Mouse (Mus musculus) cerebellum, postnatal 10 days (tissue): Measurements from ENCODE around the gene Rp9.
"Not testable (repeated sequence)": the region's sequence is repeated elsewhere in the genome, so short reads cannot be mapped to it uniquely, and the experiment has no call there.

Experiments
- DNase-seq, 2 experiments: peaks; one replicate each; pipeline ENCODE4 v3.0.0; 2021; ENCODE audit warnings: mixed read lengths in 2 of 2

Rp9 gene

DNA sequence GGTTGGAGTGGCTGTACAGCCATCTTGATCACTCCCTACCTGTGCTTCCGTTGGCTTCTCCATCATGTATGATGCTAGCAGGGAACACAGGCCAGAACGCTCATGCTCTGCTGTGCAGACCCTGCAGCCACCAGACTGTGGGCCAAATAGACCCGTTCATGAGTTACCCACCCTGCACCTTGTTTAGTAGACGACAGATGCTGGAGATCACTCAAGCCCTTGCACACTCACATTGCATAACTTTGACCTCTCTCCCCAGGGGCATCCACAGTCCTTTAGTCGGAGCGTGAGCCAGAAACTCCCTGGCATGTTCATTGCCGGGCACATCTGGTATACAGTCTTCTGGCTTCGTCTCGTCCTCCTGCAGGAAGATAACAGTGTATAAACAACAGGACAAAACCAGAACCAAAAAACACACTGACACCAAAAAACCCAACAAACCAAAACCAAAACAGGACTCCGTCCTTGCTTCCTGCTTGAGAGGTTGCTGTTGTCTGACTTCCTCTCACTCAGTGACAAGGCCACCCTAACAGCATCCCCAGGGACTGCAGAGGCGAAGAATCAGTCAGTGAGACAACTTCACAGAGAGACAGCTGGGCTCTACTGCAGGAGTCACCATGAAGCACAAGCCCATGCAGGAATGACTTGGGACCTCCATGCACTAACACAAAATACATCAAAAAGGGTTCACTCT lies 12.3 kb downstream of the Rp9 start:
- DNase-seq: no peak

GRCm38 (mm10) chr9:22455041-22455440 lies 14.5 kb downstream of the Rp9 start:
- DNase-seq: no peak

- not testable (repeated sequence) for DNase-seq
Measured at GRCm38 (mm10) chr9:22453990-22454389, 15.6 kb downstream of the Rp9 start, which contains the start of gene Gm17545. TSS of gene Gm17545 (plus strand) at chr9:22454290.

GRCm38 (mm10) chr9:22453501-22453924 lies 16.0 kb downstream of the Rp9 start:
- no peak for DNase-seq

DNA sequence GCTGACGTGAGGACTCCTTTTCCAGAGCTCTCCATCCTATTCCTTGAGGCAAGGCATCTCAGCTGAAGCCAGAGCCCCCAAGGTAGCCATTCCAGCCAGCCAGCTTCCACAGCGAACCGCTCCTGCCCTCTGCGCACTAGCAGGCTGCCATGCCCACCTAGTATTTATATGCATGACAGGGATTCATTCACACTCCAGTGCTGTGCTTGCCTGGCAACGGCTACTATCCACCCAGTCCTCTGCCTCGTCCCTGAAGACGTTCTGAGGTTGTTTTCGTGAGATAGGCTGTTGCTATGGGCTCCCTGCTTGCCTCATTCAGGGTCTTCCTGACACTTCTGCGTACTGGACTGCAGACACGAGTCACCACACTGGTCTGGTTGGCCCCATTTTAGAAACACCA lies 16.8 kb downstream of the Rp9 start:
- no peak for DNase-seq

GRCm38 (mm10) chr9:22449209-22449608 lies 20.3 kb downstream of the Rp9 start:
- DNase-seq: no peak

- peak; percentile 33 to 38 for DNase-seq
Measured at GRCm38 (mm10) chr9:22448420-22448819, 21.1 kb downstream of the Rp9 start.

DNA sequence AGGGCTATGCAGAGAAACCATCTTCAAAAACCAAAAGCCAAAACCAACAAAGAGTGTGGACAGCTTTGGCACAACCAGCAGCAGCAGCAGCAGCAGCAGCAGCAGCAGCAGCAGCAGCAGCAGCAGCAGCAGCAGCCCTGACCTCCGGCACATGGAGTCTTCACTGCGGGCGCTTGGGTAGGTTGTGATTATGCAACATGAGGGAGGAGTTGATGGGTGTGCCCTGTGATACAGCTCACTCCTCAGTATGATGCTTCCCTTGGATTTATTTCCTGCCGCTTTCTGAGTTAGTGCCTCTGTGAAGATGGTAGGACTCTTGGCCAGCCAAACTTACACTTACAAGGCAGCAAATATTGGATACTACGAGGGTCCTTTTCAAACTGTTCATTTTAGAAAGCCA lies 22.3 kb downstream of the Rp9 start:
- DNase-seq: no peak

DNA sequence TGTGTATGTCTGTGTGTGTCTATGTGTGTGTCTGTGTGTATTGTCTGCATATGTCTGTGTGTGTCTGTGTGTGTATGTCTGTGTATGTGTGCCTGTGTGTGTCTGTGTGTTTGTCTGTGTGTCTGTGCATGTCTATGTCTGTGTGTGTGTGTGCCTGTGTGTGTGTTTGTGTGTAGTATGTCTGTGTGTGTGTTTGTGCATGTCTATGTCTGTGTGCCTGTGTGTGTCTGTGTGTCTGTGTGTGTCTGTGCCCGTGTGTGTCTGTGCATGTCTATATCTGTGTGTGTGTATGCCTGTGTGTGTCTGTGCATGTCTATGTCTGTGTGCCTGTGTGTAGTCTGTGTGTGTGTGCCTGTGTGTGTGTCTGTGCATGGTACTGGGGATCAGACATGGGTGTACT lies 24.4 kb downstream of the Rp9 start:
- no peak for DNase-seq

DNA sequence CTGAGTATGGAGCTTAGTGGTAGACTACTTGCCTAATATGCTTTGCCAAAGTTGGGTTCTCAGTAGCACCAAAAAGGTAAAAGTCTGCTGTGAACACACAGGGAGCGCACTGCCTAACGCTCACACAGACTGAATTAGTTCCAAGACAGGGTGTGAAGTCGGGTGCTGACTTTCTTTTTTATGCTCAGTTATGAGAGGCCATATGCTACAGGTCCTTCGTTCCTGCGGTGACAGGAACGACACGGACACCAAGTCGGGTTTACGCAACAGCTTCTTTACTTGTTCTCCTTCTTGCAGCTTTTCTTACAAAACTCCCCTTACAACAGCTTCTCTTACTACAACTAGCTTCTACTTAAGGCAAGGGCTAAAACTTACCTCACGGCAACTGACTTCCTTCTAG lies 26.4 kb downstream of the Rp9 start:
- DNase-seq: no peak

DNA sequence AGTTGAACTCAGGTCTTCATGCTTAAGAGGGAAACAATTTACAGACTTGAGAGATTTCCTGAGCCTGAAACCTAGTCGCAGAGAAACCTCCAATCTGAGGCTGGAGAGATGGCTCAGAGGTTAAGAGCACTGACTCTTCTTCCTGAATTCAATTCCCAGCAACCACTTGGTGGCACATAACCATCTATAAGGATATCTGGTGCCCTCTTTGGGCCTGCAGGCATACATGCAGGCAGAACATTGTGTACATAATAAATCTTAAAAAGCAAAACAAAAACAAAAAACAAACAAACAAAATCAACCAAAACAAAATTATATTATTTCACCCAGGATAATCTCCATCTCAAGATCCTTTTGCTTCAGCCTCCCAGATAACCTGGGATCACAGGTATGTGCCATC lies 30.7 kb downstream of the Rp9 start:
- no peak for DNase-seq

DNA sequence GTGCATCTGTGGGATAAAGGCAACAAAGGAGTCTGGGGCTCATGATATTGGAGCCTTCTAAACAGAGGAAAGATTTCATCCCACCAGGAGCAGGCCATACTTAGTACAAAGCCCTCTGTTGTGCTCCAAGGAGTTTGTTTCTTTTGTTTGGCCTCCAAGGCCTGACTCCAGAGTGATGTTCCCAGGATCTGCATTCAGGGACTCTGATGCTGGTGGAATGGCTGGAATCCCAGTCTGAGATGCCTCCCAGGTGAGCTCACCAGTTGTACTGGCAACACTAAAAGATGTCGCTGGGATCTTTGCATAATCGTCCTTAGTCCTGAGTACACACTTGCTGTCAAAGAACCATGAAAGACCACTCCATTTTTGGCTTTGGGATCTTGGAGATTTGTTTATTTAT lies 35.4 kb downstream of the Rp9 start:
- DNase-seq: no peak

DNA sequence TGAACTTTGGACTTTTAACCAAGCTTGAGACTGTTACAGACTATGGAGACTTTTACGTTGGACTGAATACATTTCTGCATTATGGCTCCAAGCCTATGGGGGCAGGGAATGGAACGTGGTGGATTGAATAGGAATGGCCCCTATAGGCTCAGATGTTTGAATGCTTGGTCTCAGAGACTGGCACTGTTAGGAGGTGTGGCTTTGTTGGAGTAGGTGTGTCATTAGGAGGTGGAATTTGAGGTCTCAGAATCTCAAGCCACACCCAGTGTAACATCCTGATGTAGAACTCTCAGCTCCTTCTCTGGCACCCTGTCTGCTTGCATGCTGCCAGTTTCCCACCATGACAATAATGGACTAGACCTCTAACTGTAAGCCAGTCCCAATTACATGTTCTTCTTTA lies 36.3 kb downstream of the Rp9 start:
- DNase-seq: no peak

DNA sequence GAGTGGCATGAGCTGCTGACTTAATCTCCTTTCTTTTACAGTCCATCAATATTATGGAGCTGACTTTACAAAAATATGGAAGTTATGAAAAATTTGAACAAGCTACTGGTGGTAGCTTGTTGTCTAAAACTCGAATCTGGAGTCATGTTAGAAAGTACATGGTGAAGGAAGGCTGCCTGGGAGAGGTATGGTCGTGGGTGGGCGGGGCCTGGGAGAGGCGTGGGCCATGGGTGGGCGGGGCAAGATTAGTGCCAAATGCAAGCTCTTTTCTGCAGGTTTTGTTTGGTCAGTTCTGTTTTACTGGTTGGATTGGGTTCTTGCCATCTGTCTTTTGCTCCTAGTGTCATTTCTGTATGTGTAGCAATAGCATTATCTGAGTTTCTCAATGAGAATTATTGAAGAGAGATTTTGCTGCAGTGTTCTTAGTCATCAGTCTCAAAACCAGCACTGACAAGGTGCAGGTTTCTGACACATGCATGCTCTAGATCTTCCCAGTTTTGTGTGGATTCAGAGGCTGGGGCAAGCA lies 39.2 kb downstream of the Rp9 start:
- no peak for DNase-seq

DNA sequence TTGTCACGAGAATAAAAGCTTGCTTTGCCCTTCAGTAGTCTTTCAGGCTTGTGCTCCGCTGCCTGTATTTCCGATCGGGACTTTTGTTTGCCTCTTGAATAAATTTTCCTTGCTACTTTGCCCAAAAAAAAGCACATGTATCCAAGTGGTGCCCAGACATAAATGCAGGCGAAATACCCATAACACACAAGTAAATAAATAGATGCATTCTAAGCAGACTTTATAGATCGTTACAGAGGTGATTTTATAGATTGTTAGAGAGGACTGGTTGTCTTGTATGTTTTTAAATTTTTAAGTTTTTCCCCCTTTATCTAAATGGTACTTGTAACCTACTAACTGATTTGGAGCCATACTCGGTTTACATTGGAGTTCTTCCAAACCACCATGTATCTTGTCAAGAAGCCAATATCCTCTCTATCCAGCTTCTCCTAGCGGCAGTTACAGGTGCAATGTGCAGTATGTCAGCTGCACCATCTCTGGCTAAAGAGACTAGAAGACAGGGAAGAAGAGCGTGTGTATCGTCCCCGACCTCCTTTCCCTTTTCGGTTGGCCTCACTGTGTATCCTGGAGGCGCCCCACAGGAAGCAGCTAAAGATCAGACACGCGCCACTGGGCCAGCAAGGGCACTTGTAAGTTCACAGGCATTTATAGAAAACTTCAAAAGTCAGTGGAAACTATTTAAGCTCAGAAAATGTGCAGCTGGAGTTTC lies 39.9 kb downstream of the Rp9 start:
- DNase-seq: peak; percentile 45 to 62

DNA sequence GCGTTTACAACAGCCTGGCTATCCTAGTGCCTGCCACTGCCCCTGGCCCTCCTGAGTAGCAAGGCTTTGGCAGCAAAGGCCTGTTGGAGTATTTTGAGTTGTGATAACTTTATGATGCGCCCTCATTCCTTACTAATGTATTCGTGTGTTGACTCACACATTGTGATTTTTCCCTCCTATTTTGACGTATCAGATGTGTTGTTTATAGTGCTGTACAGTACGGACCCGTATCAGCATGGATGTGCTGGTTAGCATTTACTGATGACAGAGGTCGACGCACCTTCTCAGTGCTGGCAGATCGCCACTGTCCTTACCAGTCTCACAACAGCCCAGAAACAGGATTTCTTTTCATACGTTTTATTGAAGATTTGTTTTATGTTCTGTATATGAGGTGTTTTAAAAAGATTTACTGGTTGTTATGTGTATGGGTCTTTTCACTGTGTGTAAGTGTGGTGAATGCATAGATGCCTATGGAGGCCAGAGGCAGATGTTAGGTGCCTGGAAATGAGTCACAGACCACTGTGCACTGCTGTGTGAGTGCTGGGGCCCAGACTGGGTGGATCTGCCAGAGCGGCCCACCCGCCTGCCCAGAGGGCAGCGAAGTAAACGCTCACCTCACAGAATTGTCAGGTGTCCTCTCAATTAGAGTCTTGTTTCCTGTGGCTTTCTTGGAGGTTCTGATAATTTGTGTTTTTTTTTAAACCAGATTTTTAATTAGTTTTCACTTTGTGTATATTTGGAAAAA lies 40.7 kb downstream of the Rp9 start:
- DNase-seq: no peak

GRCm38 (mm10) chr9:22428028-22428665 lies 41.4 kb downstream of the Rp9 start:
- DNase-seq: no peak

GRCm38 (mm10) chr9:22424719-22425118 lies 44.8 kb downstream of the Rp9 start:
- no peak for DNase-seq

DNA sequence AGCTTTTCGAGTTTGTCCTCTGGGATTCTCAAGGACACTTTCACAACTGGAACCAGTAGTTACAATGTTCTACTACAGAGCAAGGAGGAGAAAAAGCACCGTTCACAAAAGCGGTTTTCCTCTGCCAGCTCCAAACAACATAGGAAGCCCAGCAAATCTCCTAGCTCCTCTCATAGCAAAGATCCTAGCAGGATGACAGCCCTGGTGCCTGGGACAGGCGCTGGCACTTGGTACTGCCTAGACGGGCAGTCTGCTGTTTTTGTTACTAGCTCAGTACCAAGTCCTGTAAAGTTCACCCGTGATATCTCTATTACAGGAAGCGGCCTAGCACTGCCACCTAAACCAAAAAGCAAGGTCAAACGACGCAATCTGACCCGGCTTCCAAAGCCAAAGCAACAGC lies 45.3 kb downstream of the Rp9 start:
- DNase-seq: no peak

DNA sequence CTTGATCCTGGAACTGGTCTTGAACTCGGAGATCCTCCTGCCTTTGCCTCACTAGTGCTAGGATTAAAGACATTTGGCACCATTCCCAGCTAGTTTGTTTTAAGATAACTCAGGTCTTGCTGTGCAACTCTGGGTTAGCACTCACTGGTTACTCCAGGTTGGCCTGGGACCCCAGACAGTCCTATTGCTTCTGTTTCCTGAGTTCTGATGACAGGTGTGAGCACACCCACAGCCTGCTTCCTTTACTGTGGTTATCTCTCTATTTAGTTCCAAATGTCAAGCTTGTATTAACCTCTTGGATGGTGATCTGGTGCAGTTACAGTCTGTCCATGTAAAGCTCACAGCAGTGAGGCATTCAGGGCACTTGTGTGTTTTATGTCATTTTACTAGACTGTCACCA lies 46.0 kb downstream of the Rp9 start:
- no peak for DNase-seq

GRCm38 (mm10) chr9:22422559-22422958 lies 47.0 kb downstream of the Rp9 start:
- no peak for DNase-seq

DNA sequence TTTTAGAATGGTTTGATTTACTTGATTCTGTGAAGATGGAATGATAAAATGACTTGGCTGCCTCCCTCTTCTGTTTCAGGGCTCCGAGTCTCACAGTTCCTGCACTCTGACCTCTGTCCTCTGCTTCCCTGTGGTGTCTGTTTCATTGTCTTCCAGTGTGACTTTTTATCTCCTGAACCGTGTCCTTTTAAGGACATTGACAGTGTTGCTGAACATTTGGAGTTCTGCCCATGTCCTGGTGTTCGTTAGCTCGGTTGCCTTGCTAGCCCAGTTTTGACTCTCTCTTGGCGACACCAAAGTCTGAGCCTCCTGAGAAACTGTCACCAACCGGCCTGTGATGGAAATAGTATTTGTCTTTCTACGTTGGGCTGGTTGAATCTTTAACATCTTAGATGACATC lies 49.1 kb downstream of the Rp9 start:
- peak; percentile 72 for DNase-seq

DNA sequence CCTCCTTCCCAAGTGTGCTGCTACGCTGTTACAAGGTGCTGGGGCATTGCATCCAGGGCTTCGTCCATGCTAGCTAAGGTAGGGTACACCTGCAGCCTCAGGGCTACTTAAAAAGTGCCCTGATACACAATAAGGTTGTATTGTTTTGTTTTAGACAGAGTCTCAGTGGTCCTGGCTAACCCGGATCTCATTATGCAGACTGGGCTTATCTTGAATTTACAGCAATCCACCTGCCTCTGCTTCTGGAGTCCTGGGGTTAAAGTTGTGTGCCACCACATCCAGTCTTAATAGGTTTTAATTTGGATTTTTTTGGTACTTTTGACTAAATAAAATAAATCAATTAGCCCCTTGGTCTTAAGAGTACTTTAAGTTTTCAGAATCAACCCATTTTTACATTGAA lies 49.7 kb downstream of the Rp9 start:
- DNase-seq: no peak
